Mouse (Mus musculus) monocyte, adult 5-6 weeks (primary cell): ENCODE results near the gene Ubash3b. TPM values are rescaled to one million over a fixed set of nuclear protein-coding genes. Genes with fewer than 3 reads are reported as not detected.

Experiments
- ATAC-seq: fragments of 153-309, 156-312 bp; replicated peaks from 2 replicates; pipeline ENCODE4 v1.8.0; 2017; ENCODE audit warnings: mild to moderate bottlenecking; ENCODE audit not compliant: low TSS enrichment, insufficient number of reproducible peaks, severe bottlenecking, poor library complexity, low FRiP score
- total RNA-seq: library from RNA; stranded (forward); fragments of 200-1000, 200-491, 200-594 nt; gene quantifications from 3 replicates; pipeline ENCODE4 v1.2.3, GENCODE M21; 2017

Ubash3b gene
- total RNA-seq, 1 experiment from 2014 or later, result 21.3 TPM

- no peak for ATAC-seq
These were observed 179.0 kb downstream of the Ubash3b start for GRCm38 (mm10) chr9:40982480-40982879.

- no peak for ATAC-seq
These were observed 187.3 kb downstream of the Ubash3b start for GRCm38 (mm10) chr9:40974042-40974801.

- no peak for ATAC-seq
These were observed 197.1 kb downstream of the Ubash3b start for GRCm38 (mm10) chr9:40964418-40964714.

GRCm38 (mm10) chr9:40963586-40964417 is 197.7 kb downstream of the Ubash3b start, which contains the start of gene Jhy:
Jhy (minus strand) TSS chr9:40964118.
- ATAC-seq, result no peak

- no peak for ATAC-seq
These were observed 200.1 kb downstream of the Ubash3b start for GRCm38 (mm10) chr9:40961401-40961800.

Other genes with a start within 250 kb of the Ubash3b start
- 3.8 TPM in 1 of 3 replicates, not detected in the others for gene Jhy, start 197.6 kb downstream of the Ubash3b start, total RNA-seq
- 2.6 to 16.5 TPM (median 10.8 TPM) in 3 replicates for gene Crtam, start 157.1 kb downstream of the Ubash3b start, total RNA-seq